ENCODE assay signal across 9 mouse cellular contexts in genomic region chr12:33129410-33129809, GRCm38 (mm10). TPM values are rescaled to one million over a fixed set of nuclear protein-coding genes. Genes with fewer than 3 reads are reported as not detected.
DNase-seq lines count a peak whose midpoint lies in the region; ATAC-seq and TF ChIP-seq lines count a peak whose summit lies in the region.
"Had no signal": no experiment of that assay in that cellular context is flagged by ENCODE, and none has a peak within 500 bp of the region (broad histone marks: within the 10 kb centered on the region; RNA-seq: fewer than 3 reads in every experiment).

No protein-coding gene starts in this region.

- peak; percentile 67 for ATAC-seq in common myeloid progenitor, adult 5-6 weeks (replicated peaks; ENCODE audit: low read depth, poor library complexity, severe bottlenecking)
- no peak for ATAC-seq in liver, postnatal 0 days

- no peak overlapping the region for H3K4me3 ChIP-seq in liver, postnatal 0 days (ENCODE audit: low read depth, low read length)
- H3K4me3 ChIP-seq: embryonic facial prominence, embryonic 13.5 days had no signal

- no peaks in the 10 kb centered on the region for H3K9me3 ChIP-seq in liver, postnatal 0 days (ENCODE audit: low read length)
- H3K9me3 ChIP-seq: embryonic facial prominence, embryonic 13.5 days had no signal

- H3K4me2 ChIP-seq in liver, postnatal 0 days (ENCODE audit: low read depth, low read length), result no peak overlapping the region
- H3K4me2 ChIP-seq: embryonic facial prominence, embryonic 13.5 days had no signal

- no peaks in the 10 kb centered on the region for H3K27me3 ChIP-seq in liver, postnatal 0 days (ENCODE audit: insufficient read depth, low read length)
- H3K27me3 ChIP-seq: embryonic facial prominence, embryonic 13.5 days had no signal

- no peak overlapping the region for H3K9ac ChIP-seq in liver, postnatal 0 days (replicated peaks)
- H3K9ac ChIP-seq: embryonic facial prominence, embryonic 13.5 days had no signal

- H3K4me1 ChIP-seq in liver, postnatal 0 days (ENCODE audit: insufficient read depth), result 0 out of 2 replicates have a peak, but pooled peaks cover 2% of the 10 kb centered on the region

- no peak for TF ChIP-seq CTCF in liver, postnatal 0 days (IDR thresholded peaks at IDR 0.05; ENCODE audit: low read depth)

- H3K27ac ChIP-seq in liver, postnatal 0 days (ENCODE audit: low read depth), result no peak overlapping the region
- H3K27ac ChIP-seq: embryonic facial prominence, embryonic 13.5 days had no signal

- H3K36me3 ChIP-seq in liver, postnatal 0 days (replicated peaks; ENCODE audit: insufficient read depth, low read length), result no peaks in the 10 kb centered on the region
- H3K36me3 ChIP-seq: embryonic facial prominence, embryonic 13.5 days had no signal

- no peak for TF ChIP-seq EP300 in liver, postnatal 0 days (IDR thresholded peaks at IDR 0.05; ENCODE audit: low read depth)

- 16% methylated on average over 4 of the region's 4 CpGs for WGBS in liver, postnatal 0 days (ENCODE audit: insufficient replicate concordance)

- peak; percentile 34 for DNase-seq in lung, postnatal 10 days
- DNase-seq in lung, adult 18-20 months, result no peak
- peak; percentile 89 for DNase-seq in Muller cell, postnatal 12 days (ENCODE audit: inconsistent ontology term)
- peak; percentile 30 for DNase-seq in kidney, postnatal 10 days
- no peak for DNase-seq in liver, postnatal 0 days
- DNase-seq in c-Kit-positive CD71-positive TER-119-positive erythroid progenitor cells, embryonic 14.5 days (ENCODE audit: low spot score), result no peak

RNA-seq across cellular contexts. Expression of gene Atxn7l1, which starts 18.1 kb away (rescaled TPM):
- total RNA-seq in common myeloid progenitor, adult 5-6 weeks (2017), result 35.5 and 42.4 TPM in 2 replicates
- 7.2 and 8.5 TPM in 2 replicates for polyA plus RNA-seq in liver, postnatal 0 days (2015; fragmentation: Nextera tagmentation; extraction: Ambion mirVana)

RNA-seq across cellular contexts. Expression of gene Cdhr3, which starts 36.7 kb away (rescaled TPM):
- not detected in 2 replicates for total RNA-seq in common myeloid progenitor, adult 5-6 weeks (2017)
- not detected in 2 replicates for polyA plus RNA-seq in liver, postnatal 0 days (2015; fragmentation: Nextera tagmentation; extraction: Ambion mirVana)
- polyA plus RNA-seq: embryonic facial prominence, embryonic 13.5 days; limb, embryonic 11.5 days had no signal

Comparison
In these comparisons a context has a peak if more than half of its experiments do, and no peak if none do; other contexts are left out.
1. DNase-seq: peak in lung, postnatal 10 days (single experiment), Muller cell, postnatal 12 days (single experiment) and kidney, postnatal 10 days (single experiment); none in lung, adult 18-20 months (0 of 2), liver, postnatal 0 days (single experiment) and c-Kit-positive CD71-positive TER-119-positive erythroid progenitor cells, embryonic 14.5 days (single experiment).